In the genomic region with DNA sequence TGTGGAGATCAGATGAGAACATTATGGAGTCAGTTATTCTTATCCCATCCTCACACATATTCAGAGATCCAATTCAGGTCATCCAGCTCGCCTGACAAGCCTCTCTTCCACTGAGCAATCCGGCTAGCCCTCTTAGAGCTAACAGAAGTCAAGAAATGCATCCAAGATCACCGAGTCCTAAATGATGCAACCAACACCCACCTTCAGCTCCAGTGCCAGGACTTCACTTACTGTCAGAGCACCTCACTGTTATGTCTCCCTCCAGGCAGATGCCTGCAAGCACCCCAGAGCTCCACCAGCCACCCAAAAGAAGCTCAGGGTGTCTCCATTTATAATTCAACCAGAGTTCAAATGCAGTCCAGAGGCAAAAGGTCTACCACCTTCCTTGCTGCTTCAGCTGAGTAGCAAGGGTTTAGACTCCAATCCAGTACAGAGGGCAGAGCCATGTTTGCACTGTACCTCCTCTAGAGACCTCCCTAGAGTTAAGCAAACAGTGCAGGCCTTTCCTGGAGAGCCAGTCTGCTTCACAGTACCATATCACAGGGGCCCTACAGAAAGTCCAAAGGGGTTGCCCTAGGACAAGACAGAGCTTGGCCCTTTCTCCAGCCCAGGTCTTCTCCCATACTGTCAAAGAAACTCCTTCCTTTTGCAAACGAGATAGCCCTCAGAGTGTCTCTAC, we compare ENCODE assay signal across 28 mouse cellular contexts.
DNase-seq lines count a peak whose midpoint lies in the region; ATAC-seq lines count a peak whose summit lies in the region.
"Had no signal": no experiment of that assay in that cellular context is flagged by ENCODE, and none has a peak within 500 bp of the region (broad histone marks: within the 10 kb centered on the region; RNA-seq: fewer than 3 reads in every experiment).

No protein-coding gene starts in this region.

- H3K4me3 ChIP-seq in liver, embryonic 12.5 days = no peak overlapping the region
- no peak overlapping the region for H3K4me3 ChIP-seq in liver, embryonic 11.5 days (ENCODE audit: low read depth, low read length)
- H3K4me3 ChIP-seq in lung, embryonic 16.5 days (ENCODE audit: low read length) = no peak overlapping the region
- no peak overlapping the region for H3K4me3 ChIP-seq in stomach, embryonic 16.5 days (replicated peaks; ENCODE audit: low read length)
- H3K4me3 ChIP-seq: embryonic facial prominence, embryonic 10.5 days; embryonic facial prominence, embryonic 15.5 days; forebrain, embryonic 13.5 days; hindbrain, embryonic 13.5 days; limb, embryonic 13.5 days; midbrain, embryonic 10.5 days; midbrain, embryonic 15.5 days; neural tube, embryonic 15.5 days had no signal

- H3K4me2 ChIP-seq in liver, embryonic 12.5 days = no peak overlapping the region
- H3K4me2 ChIP-seq in liver, embryonic 11.5 days = no peak overlapping the region
- no peak overlapping the region for H3K4me2 ChIP-seq in lung, embryonic 16.5 days (ENCODE audit: low read depth, low read length)
- no peak overlapping the region for H3K4me2 ChIP-seq in stomach, embryonic 16.5 days (ENCODE audit: low read depth, low read length)
- H3K4me2 ChIP-seq: embryonic facial prominence, embryonic 15.5 days; forebrain, embryonic 13.5 days; hindbrain, embryonic 13.5 days; limb, embryonic 13.5 days; midbrain, embryonic 15.5 days; neural tube, embryonic 15.5 days had no signal

- no peaks in the 10 kb centered on the region for H3K36me3 ChIP-seq in liver, embryonic 12.5 days
- no peaks in the 10 kb centered on the region for H3K36me3 ChIP-seq in liver, embryonic 11.5 days (ENCODE audit: control insufficient read depth, insufficient read depth, low read length)
- H3K36me3 ChIP-seq in lung, embryonic 16.5 days (ENCODE audit: control insufficient read depth, insufficient read depth, low read length) = no peaks in the 10 kb centered on the region
- H3K36me3 ChIP-seq in stomach, embryonic 16.5 days (ENCODE audit: control insufficient read depth, insufficient read depth, low read length) = no peaks in the 10 kb centered on the region
- H3K36me3 ChIP-seq: embryonic facial prominence, embryonic 10.5 days; embryonic facial prominence, embryonic 15.5 days; G1E; hindbrain, embryonic 13.5 days; limb, embryonic 13.5 days; midbrain, embryonic 10.5 days; midbrain, embryonic 15.5 days; neural tube, embryonic 15.5 days had no signal

- WGBS in liver, embryonic 12.5 days (ENCODE audit: insufficient replicate concordance) = 54% methylated on average over 4 of the region's 4 CpGs
- WGBS in liver, embryonic 11.5 days = 68% methylated on average over 4 of the region's 4 CpGs
- whole genome bisulfite sequencing in lung, embryonic 16.5 days = 46% methylated on average over 4 of the region's 4 CpGs
- 63% methylated on average over 4 of the region's 4 CpGs for WGBS in stomach, embryonic 16.5 days

- H3K9ac ChIP-seq in liver, embryonic 12.5 days = no peak overlapping the region
- no peak overlapping the region for H3K9ac ChIP-seq in liver, embryonic 11.5 days (ENCODE audit: low read depth, low read length)
- H3K9ac ChIP-seq in lung, embryonic 16.5 days (ENCODE audit: low read length) = no peak overlapping the region
- no peak overlapping the region for H3K9ac ChIP-seq in stomach, embryonic 16.5 days (ENCODE audit: low read length)
- H3K9ac ChIP-seq: embryonic facial prominence, embryonic 15.5 days; forebrain, embryonic 13.5 days; hindbrain, embryonic 13.5 days; limb, embryonic 13.5 days; liver, embryonic 14.5 days; midbrain, embryonic 15.5 days; neural tube, embryonic 15.5 days had no signal

- no peak for DNase-seq in frontal cortex, postnatal 10 days (ENCODE audit: low spot score in 2 of 2)
- DNase-seq in liver, embryonic 11.5 days (ENCODE audit: low spot score) = no peak
- no peak for DNase-seq in lung, postnatal 25 days (ENCODE audit: low spot score)
- DNase-seq in urinary bladder, postnatal 25 days (ENCODE audit: low spot score) = no peak
- DNase-seq: adrenal gland, adult 8-10 months; cerebellum, adult 2 months; cerebellum, postnatal 14 days; gastrocnemius, postnatal 36 days; heart, postnatal 4 days; kidney, adult 2 months; kidney, postnatal 4 days; retina, postnatal 1 day; right cerebral cortex, postnatal 14 days had no signal

- no peaks in the 10 kb centered on the region for H3K9me3 ChIP-seq in liver, embryonic 12.5 days (replicated peaks)
- H3K9me3 ChIP-seq in liver, embryonic 11.5 days (ENCODE audit: control insufficient read depth, low read length) = no peaks in the 10 kb centered on the region
- no peaks in the 10 kb centered on the region for H3K9me3 ChIP-seq in lung, embryonic 16.5 days (ENCODE audit: control insufficient read depth, low read length)
- H3K9me3 ChIP-seq in stomach, embryonic 16.5 days (replicated peaks; ENCODE audit: control insufficient read depth, low read length) = no peaks in the 10 kb centered on the region
- H3K9me3 ChIP-seq: embryonic facial prominence, embryonic 10.5 days; embryonic facial prominence, embryonic 15.5 days; forebrain, embryonic 13.5 days; G1E; hindbrain, embryonic 13.5 days; limb, embryonic 13.5 days; midbrain, embryonic 10.5 days; midbrain, embryonic 15.5 days; neural tube, embryonic 15.5 days had no signal

- ATAC-seq in frontal cortex, adult (ENCODE audit: low TSS enrichment) = peak; percentile 53
- peak; percentile 40; the same call in 1 of the 2 replicates for ATAC-seq in liver, embryonic 12.5 days
- ATAC-seq in liver, embryonic 11.5 days (replicated peaks; ENCODE audit: low FRiP score) = no peak
- ATAC-seq in lung, embryonic 16.5 days (ENCODE audit: low read depth) = peak; percentile 76
- peak; percentile 65; the same call in 1 of the 2 replicates for ATAC-seq in stomach, embryonic 16.5 days (ENCODE audit: insufficient read depth, low FRiP score)
- ATAC-seq: forebrain, embryonic 13.5 days; midbrain, embryonic 15.5 days had no signal

- H3K4me1 ChIP-seq in liver, embryonic 12.5 days = peaks cover 31% of the 10 kb centered on the region
- H3K4me1 ChIP-seq in liver, embryonic 11.5 days (replicated peaks; ENCODE audit: control insufficient read depth, insufficient read depth, low read length) = peaks cover 15% of the 10 kb centered on the region
- peaks cover 11% of the 10 kb centered on the region for H3K4me1 ChIP-seq in lung, embryonic 16.5 days (replicated peaks; ENCODE audit: control insufficient read depth, insufficient read depth, low read length)
- H3K4me1 ChIP-seq in stomach, embryonic 16.5 days (ENCODE audit: control insufficient read depth, insufficient read depth, low read length) = peaks cover 19% of the 10 kb centered on the region
- H3K4me1 ChIP-seq: embryonic facial prominence, embryonic 10.5 days; embryonic facial prominence, embryonic 15.5 days; forebrain, embryonic 13.5 days; hindbrain, embryonic 13.5 days; limb, embryonic 13.5 days; midbrain, embryonic 15.5 days; neural tube, embryonic 15.5 days had no signal

- no peak overlapping the region for H3K27ac ChIP-seq in liver, embryonic 12.5 days
- no peak overlapping the region for H3K27ac ChIP-seq in liver, embryonic 11.5 days (ENCODE audit: low read depth, low read length)
- H3K27ac ChIP-seq in lung, embryonic 16.5 days (ENCODE audit: low read length) = peak overlapping the region; percentile 81
- H3K27ac ChIP-seq in stomach, embryonic 16.5 days (ENCODE audit: low read length) = peak overlapping the region; percentile 40
- H3K27ac ChIP-seq: embryonic facial prominence, embryonic 10.5 days; embryonic facial prominence, embryonic 15.5 days; forebrain, embryonic 13.5 days; hindbrain, embryonic 13.5 days; kidney, postnatal 0 days; limb, embryonic 13.5 days; liver, embryonic 14.5 days; midbrain, embryonic 10.5 days; midbrain, embryonic 15.5 days; neural tube, embryonic 15.5 days had no signal

- H3K27me3 ChIP-seq in liver, embryonic 12.5 days (replicated peaks) = no peaks in the 10 kb centered on the region
- H3K27me3 ChIP-seq in liver, embryonic 11.5 days (replicated peaks; ENCODE audit: control insufficient read depth, insufficient read depth, low read length) = no peaks in the 10 kb centered on the region
- H3K27me3 ChIP-seq in lung, embryonic 16.5 days (ENCODE audit: control insufficient read depth, insufficient read depth, low read depth, low read length) = no peaks in the 10 kb centered on the region
- H3K27me3 ChIP-seq in stomach, embryonic 16.5 days (ENCODE audit: control insufficient read depth, insufficient read depth, low read length) = no peaks in the 10 kb centered on the region
- H3K27me3 ChIP-seq: embryonic facial prominence, embryonic 15.5 days; forebrain, embryonic 13.5 days; hindbrain, embryonic 13.5 days; limb, embryonic 13.5 days; midbrain, embryonic 15.5 days; neural tube, embryonic 15.5 days had no signal

Comparison
In these comparisons a context has a peak if more than half of its experiments do, and no peak if none do; other contexts are left out.
1. H3K27ac ChIP-seq: peak in lung, embryonic 16.5 days (single experiment) and stomach, embryonic 16.5 days (single experiment); none in liver, embryonic 12.5 days (single experiment) and liver, embryonic 11.5 days (single experiment).